Mouse (Mus musculus): ENCODE measurements around the gene Klhl4. TPM values are rescaled to one million over a fixed set of nuclear protein-coding genes. Genes with fewer than 3 reads are reported as not detected.

Gene Klhl4
- total RNA-seq (2021) = 1 to 10 TPM; 5.1 to 5.5 TPM
- long read RNA-seq, experiment 1, transcript Klhl4-202 (11 exons, 3,566 nt) = major isoform, 6 of 14 reads
- long read RNA-seq, experiment 1, transcript Klhl4-201 (11 exons, 3,584 nt) = minor isoform, 5 of 14 reads
- long read RNA-seq, experiment 1, partial matches to known transcripts = 2 of 14 reads
- long read RNA-seq, experiment 1, other reads (novel, unspliced or antisense) = 0 of 14 reads
- long read RNA-seq, experiment 2, partial matches to known transcripts = 0 of 4 reads
- long read RNA-seq, experiment 2, other reads (novel, unspliced or antisense) = 0 of 4 reads

DNA sequence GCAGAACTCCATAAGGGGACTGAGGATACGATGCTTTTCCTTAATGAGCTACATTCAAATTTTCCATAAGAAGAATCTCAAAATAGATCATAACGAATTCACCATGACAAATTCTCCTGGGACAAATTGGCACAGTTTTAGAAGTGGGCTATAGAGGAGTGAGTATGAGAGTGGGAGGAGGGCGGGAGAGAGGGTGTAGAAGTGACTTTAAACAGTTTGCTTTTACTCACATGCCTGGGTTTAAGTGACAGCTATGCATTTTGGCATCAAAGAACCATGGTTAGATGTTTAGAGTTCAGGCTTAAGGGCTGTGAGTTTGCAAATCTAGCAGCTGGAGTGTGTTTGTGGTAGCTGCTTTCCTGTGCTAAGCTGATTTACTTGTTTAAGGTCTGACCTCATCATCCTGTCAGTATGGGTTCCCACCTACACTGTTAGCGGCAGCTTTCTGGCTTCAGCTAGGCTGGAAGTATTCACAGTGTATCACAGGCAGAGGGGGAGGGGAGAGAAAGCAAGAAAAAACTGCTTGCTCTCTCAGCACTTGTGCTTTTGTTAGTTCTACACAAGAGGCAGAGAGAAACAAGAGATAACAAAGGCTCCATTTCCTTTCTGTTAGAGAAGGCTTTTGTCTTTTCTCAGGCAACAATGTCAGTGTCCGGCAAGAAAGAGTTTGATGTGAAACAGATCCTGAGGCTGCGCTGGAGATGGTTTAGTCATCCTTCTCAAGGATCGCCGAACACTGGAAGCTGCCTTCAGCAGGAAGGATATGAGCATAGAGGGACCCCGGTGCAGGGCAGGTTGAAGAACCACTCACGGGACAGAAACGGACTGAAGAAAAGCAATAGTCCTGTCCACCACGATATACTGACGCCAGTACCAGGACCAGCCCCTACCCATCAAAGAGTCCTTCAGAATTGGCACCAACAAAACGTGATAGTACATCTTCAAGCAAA, at the start of gene Klhl4:
Klhl4 (plus strand) TSS at position 552 of the 950 bp plus-strand sequence.
- DNase-seq = no peak

DNA sequence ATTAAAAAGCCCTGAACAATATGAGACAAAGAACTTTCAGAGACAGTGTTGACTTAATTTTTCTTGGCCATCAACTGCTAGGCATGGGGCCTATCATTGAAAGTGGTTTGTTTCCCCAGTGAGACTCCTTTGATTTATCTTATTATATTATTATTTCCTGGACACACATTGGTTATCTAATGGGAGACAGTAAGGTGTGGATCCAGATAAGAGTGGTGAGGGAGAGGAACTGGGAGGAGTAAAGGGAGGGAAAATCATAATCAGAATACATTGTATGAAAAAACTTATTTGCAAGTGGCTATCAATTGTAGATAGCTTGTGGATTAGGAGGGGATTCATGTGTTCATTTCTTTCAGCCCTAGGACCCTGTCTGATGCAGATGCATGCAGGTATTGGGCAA, 10.0 kb downstream of the Klhl4 start:
- DNase-seq = no peak

DNA sequence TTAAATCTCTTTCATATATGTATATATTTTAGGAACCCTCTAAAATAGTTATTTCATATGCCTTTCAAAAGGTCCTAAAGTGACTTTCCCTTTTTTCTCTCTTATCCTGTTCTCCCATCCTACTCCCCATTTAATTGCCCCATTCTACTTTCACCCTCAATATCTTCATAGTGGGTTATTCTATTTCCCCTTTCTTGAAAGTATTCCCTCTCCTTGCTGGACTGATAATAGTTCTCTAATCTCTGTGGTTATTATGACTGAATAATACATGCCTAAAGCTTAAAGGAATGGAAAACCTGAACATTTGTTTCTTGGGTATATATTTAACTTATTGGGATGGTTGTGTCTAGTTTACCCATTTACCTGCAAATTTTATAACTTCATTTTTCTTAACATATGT, 12.6 kb downstream of the Klhl4 start:
- no peak for DNase-seq

DNA sequence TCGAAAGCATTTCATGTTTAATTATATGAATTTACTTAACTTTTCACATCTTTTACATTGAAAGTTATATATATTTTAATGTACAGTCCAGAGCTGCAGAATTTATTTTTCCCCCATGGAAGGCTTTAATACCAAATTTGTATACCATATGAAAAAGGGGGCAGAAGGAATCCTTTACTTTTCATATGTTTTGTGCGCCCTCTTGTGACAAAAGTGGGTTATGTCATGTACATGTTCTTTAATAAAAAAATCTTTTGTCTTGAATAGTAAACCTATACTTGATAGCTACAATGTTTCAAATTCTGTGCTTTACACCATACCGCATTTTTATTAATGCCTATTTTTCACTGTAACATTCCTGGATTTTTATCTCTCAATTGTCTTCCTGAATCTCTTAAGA, 84.0 kb downstream of the Klhl4 start:
- DNase-seq = no peak

DNA sequence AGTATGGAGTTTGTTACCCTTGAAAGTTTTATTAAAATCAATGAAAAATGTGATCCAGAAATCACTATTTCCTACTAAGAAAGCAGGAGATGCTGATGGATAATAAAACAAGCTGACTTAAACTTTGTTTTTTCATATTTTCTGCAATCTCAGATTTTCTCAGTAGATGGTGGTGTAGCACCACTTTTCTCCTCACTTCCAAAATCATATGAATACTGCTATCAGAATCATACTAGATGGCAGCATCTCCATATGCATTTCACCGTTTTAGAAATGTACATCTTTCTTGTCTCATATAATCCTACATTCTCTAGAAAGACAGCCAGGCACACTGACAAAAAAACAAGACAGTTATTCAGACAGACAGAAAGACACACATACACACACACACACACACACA, 108.2 kb downstream of the Klhl4 start:
- DNase-seq = no peak

Data from gastrocnemius, postnatal 10 days (tissue).